Mouse (Mus musculus) liver (tissue): ENCODE data around the gene Lingo4.

Experiments used
- DNase-seq: peaks from one replicate; pipeline ENCODE4 v3.0.0-alpha.2; 2020; ENCODE audit warnings: mixed read lengths

Lingo4 gene

DNA sequence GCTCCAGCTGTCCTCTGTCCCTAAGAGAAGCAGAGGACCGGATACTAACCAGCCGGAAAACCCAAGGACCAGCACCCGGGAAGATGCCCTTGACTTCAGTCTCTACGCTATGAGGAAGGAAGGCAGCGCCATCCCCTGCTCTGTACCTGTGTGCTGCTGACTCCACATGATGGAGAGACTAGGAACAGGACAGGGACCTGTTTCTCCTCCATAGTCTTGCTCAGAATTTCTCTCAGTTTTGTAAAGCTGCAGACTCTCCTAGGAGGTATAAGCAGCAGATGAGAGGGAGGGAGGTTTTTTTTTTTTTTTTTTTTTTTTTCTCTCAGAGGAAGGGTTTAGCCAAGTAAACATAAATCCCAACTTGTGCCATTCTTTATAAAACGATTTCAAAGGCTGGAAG lies at the start of gene Lingo4:
TSS of gene Lingo4 (plus strand) at position 301 of the 400 bp plus-strand sequence.
- no peak for DNase-seq

DNA sequence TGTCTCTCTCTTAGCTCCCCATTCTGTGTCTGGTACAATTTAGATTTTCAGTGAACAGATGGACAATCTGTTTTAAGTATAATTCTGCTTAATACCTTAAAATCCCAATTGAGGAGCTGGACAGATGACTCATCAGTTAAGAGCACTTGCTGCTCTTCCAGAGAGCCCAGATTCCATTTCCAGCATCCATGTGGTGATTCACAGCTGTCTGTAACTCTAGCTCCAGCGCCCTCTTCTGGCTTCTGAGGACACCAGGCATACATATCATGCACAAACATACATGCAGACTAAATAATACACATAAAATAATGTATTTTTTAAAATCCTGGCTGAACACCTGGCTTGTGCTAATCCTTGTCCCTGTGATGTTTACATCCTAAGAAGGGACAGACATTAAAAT lies 37.5 kb upstream of the Lingo4 start:
- DNase-seq = no peak

DNA sequence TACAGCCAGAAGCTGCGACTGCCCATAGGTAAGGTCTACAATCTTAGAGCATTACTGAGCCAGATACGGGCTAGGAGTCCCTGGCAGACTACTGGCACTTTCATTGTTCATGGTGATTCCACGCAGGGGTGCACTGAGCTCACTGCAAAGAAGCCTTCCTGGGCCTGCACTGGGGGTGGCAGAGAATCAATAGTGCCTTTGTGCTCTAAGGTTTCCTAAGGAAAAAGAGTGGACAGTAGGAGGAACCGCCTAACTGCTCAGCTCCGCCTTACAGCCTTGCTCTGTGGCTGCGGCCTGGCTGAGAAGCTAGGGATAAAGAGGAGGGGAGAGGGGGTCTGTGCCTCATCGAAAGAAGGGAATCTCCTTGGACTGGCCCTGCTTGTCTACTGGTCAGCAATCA lies 36.2 kb upstream of the Lingo4 start, which contains the start of gene C2cd4d:
TSS of gene C2cd4d (plus strand) at position 301 of the 400 bp plus-strand sequence.
- DNase-seq = no peak

DNA sequence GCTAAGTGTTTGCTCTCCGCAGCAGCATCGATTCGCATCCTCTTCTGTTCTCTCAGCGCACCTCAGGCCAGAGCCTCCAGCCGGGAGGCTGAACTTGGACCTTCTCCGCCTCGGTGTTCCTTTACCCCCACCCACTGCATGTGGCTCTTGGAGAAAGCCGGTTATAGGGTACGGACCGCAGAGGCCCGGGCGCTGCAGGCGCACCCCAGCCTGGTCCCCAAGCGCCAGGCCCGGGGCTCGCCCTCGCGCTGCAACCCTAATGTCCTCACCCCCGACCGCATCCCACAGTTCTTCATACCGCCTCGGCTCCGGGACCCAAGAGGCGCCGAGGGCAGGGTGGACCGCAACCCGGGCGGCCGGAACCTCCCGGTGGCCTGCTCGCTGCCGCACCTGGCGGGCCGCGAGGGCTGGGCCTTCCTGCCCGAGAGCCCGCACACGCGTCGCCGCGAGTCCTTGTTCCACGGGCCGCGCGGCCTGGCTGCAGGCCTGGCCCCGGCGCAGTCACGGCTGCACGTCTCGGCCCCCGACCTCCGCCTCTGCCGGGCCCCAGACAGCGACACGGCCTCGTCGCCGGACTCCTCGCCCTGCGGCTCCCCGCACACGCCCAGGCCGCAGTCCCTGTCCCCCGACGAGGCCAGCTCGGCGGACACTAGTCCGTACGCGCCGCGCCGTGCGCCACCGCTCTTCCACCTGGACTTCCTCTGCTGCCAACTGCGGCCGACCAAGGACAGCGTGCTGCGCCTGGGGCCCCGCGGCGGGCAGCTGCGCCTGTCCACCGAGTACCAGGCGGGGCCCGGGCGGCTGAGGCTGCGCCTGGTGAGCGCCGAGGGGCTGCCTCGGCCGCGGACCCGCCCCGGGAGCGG lies 34.8 kb upstream of the Lingo4 start:
- DNase-seq = no peak

DNA sequence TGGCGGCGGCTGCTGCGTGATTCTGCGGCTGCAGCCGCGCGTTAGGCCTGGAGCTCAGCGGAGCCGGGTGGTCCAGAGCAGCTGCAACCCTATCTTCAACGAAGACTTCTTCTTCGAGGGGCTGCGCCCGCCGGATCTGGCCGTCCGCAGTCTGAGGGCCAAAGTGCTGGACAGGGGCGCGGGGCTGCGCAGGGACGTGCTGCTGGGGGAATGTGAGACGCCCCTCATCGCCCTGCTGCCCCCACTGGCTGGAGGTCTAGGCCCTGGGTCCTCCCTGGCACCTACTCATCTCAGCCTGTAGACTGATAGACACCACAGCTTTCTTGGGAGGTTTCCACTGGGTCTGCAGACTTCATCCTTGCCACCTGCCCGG lies 34.2 kb upstream of the Lingo4 start:
- no peak for DNase-seq

DNA sequence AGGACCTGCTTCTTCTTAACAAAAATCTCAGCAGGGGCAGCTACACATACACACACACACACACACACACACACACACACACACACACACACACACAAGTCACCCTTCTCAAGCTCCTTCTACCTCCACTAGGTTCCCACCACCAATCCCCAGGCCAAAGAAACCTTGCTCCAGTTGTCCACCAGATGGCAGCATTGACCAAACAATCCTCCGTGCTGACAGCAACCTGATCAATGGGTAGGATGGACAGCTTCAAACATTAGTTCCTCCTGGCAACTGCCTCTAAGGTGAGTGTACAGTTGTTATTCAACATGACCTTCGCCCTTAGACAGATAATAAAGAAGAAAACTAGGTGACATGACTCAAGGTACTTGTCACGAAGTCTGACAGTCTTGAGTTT lies 31.6 kb upstream of the Lingo4 start:
- DNase-seq = peak; percentile 59

DNA sequence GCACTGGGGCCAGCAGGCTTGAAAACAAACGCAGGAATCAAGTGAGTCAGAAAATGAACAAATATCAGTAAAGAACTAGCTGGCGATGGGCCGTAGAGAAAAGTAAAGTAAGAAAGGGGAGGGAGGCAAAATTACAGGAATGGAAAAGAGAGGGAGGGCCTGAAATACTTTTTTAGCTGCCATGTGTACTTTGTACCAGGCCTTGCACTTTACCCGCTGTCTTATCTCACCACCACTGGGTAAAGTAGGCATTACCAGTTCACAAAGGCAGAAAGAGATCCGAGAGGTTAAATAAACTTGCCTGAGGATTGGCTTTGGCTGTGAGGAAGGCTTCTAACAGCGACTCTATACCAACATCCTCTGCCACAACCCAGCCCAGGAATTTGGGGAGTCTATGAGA lies 30.8 kb upstream of the Lingo4 start:
- DNase-seq = no peak

DNA sequence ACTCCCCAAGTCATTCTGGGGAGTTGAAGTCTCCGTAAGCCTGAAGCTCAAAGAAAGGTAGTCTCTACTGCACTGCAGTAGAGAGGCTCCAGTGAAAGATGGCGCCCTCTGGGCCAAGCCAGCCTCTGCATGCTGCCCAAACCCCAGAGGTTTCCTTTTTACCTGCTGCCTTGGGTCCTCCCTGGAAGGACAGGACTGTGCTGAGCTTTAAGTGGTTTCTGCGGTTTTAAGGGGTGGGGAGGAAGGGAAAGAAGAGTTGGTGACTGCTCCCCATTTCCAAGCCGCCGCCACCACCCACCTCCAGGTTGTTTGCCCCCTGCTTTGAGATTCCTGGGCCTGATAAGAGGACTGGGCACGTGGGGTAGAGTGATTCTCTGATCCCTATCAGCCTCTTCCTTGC lies 29.7 kb upstream of the Lingo4 start:
- DNase-seq = no peak

DNA sequence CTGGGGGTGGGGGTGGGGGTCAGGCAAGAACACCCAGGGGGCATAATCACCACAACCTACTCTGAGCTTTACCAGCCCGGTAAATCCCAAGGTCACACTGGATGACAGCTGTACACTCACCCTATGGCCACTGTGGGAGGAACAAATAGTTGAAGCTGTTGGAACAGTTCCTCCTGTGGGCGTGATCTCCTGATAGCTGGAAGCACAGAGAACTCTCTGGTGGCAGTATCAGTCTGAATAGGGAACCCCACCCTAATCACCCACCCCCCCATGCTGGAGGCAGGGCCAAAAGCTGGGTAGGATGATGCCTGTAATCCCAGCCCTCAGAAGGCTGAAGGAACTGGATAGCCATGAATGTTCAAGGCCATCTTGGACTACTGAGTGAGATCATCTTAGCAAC lies 28.6 kb upstream of the Lingo4 start:
- DNase-seq = no peak

DNA sequence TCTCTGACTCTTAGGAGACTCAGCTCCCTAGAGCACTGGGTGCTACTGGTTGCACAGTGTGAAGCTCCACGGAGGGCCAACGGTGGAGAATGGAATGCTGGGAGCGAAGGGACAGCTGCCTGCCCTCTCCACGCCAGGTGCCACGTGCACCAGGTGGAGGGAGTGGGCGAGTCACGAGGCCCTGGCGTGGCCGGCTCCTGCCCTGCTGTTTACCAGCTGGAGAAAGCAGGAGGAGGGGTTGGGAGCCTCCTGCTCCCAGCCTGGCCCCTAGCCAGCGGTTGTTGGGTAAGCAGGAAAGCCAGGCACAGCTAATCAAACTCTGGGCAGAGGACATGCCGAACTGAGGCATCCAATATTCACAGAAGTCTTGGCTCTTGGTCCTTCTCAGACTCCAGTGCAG lies 26.7 kb upstream of the Lingo4 start:
- peak; percentile 64 for DNase-seq

DNA sequence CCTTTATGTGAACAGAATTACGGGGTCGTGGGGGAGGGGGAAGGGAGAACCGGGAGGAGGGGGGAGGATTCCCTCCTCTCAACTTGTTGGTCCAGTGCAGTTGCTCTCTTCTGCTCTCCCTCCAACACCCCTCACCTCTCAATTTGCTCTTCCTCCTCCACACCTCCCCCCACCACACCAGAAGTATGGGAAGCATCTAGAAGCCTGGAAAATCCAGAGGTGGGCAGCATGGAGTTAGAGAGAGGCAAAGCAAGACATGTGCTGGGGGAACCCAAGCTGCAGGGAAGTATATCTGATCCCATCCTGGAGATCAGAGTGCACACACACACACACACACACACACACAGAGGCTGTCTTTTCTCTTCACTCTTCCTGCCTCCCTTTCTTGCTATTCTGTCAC lies 26.3 kb upstream of the Lingo4 start:
- DNase-seq = no peak

DNA sequence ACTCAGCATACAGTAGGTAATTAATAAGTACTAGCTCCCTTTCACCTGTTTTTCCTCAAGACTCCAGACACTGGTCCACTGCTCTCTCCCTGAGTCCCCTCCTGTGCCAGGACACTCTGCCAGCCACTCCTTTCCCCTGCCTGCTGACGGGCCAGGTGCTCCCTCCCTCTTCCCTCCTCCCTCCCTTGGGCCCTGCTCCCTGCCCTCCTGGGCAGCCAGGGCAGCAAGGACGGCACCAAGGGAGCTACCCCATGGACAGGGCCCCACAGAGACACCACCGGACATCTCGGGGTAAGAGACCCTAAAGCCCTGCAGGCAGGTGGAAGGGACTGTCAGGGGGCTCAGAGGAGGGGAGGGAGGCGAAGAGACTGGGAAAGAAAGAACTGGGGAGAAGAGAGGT lies 25.7 kb upstream of the Lingo4 start, which contains the start of gene Rorc:
TSS of gene Rorc (plus strand) at position 154 of the 400 bp plus-strand sequence.
- DNase-seq = no peak

DNA sequence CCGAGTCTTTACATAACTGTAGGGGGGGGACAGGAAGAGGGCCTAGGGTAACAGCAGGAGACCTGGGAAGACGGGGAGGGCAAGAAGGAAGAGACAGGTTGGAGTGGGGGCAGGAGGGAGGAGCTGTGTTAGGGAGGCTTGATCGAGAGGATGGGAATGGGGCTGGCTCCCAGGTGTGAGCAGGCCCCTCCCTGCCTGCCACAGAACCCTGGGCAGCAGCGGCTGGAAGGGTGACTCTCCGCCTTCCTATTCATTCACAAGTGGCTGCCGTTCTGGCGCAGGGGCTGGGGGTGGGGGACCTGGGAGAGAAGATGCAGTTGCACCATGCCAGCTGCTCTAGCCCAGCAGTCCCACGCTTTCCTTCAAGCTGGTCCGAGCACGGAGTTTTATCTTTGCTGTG lies 25.2 kb upstream of the Lingo4 start:
- DNase-seq = no peak

DNA sequence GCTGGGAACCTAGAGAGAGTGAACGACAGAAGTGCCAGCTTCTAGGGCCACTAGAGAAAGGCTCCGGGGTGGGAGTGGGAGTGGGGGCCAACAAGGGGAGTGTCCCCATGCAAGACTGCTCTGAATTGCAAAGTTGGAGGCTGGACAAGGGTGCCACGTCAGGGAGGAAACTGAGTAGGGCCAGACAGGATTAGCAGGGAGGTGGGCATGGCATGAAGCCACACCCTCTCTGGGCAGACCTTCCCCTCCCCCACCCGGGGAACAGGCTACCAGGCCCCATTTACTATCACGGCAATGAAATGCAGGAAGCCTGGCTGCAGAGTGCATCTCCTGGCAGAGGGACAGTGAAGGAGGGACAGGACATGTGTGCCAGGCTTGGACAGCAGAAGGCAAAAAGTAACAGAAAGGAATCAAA lies 24.7 kb upstream of the Lingo4 start:
- DNase-seq = peak; percentile 29

DNA sequence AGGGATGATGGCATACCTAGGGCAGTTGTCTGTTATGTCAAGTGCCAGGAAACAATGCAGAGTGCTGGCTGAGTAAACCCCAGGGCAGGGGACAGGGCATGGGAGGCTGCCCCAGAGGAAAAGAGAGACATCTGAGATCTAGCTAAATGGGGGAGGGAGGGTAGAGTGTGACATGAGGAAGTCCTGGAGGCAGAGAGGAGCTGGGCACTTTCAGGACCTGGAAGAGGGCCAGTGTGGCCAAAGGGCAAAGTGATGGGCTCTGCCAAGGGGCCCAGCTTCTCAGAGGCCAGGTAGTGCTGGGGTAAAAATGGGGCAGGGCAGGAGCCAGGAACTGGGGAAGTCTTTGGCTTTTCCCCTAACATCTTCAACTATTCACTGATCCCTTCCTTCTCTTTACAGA lies 23.7 kb upstream of the Lingo4 start:
- DNase-seq = no peak

DNA sequence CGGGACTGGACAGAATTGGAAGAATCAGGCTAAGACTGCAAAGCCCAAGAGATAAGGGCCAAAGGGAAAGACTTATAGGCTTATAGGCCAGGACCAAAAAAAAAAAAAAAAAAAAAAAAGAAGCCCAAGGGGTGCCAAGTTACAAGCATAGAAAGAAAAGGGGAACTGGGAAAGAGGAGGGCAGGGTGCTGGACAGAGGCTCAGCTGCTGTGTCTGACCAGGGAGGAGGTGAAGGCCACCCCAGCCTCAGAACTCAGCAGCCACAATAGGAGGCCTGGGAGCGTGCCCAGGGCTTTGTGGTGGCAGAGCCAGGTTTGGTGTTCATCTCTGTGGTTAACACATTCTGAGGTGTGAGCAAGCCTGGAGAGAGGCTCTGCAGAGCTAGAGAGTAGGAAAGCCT lies 23.2 kb upstream of the Lingo4 start:
- DNase-seq = no peak

DNA sequence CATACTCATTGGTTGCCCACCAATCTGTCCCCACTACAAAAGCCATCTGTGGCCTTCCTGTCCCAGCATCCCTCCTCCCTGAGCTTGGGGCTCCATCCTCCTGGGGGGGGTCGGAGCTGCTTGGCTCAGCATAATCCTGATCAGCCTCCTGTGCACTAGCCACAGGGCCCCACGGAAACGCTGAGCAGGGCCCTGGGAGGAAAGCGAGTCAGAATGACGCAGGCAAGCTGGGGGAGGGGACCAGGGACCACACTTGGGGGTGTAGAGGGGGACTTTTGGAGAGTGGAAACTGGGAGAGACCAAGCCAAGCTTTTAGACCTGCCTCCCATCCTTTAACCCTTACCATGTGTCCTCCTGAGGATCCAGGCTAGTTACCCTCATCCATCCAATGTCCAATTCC lies 22.5 kb upstream of the Lingo4 start:
- DNase-seq = no peak

DNA sequence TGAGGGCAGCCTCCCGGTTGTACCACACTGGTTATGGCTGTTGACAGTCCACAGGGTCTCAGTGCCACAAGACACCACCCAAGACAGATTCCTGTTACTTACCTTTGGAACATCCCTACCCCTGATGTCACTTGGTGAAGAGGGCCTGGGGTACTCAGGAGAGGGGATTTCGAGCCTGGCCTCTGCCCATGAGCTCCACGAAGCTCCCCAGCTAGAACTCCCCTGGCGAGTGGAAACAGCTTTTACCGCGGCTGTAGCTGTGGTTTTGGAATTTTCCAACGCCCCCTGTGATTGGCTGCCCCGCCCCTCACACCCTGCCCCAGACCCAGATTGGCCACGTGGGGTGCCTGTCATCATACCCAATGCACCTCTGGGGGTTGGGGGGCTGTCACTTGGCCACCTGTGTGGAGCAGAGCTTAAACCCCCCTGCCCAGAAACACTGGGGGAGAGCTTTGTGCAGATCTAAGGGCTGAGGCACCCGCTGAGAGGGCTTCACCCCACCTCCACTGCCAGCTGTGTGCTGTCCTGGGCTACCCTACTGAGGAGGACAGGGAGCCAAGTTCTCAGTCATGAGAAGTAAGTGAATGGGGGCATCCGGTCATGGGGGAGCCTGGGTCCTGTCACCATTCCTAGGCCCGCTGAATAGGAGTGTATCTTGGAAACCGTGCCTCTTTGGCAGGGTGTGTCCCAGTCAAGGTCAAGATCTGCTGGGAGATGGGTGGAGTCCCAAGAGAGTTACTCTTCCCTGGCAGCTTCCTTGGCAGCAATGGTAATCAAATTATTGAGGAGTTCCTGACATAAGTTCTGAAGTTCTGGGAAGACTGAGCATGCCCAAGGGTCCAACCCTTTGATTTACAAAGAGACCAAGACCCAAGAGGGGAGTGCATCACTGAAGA lies 21.0 kb upstream of the Lingo4 start:
- no peak for DNase-seq

DNA sequence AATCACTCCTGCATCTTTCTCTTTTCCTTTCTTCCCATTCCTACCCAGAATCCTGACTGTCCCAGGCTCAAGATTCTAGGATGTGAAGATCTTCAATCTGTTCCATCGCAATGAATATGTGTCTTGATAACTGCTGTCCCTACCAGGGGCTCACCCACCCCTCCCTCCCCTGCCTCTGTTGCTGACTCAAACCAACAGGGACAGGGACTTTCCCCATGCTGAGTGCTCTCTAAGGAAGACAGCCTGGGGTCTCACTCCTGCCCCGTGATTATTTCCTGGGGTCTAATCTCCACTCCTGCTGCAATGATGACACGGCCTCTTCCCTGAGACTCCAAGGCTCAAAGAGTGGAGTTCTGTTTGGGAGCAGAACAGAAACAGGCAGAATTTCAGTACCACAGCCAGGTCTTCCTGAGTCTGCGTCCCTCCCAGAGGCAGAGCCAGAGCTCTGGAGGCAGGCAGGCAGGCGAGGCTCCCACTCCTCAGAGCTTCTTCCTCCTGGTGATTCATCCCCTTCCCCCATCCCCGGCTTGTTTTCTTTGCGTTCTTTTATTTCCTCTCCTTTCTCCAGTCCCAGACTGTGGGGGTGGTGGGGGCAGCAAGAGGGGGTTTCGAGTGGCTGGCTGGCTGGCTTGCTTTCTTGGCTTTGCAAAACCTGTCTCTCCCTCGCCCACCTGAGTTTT lies 18.3 kb upstream of the Lingo4 start:
- DNase-seq = no peak

DNA sequence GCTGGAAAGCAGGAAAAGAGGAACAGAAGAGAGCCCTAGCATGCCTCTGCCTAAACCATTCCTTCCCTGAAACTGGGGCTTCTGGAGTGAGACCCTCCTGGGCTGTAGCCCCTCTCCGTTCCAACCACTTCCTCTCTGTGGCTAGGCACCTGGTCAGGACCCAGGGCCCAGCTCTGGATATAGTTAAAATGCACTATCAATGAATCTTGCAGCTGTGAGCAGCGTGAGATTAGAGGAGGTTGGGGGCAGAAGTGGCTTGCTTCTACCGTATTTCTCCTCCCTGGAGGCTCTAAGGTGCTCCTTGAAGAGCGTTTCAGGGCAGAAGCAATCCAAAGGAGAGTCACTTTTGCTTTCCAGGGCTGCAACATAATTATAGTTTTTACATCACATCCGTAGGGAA lies 16.0 kb upstream of the Lingo4 start:
- DNase-seq = no peak

DNA sequence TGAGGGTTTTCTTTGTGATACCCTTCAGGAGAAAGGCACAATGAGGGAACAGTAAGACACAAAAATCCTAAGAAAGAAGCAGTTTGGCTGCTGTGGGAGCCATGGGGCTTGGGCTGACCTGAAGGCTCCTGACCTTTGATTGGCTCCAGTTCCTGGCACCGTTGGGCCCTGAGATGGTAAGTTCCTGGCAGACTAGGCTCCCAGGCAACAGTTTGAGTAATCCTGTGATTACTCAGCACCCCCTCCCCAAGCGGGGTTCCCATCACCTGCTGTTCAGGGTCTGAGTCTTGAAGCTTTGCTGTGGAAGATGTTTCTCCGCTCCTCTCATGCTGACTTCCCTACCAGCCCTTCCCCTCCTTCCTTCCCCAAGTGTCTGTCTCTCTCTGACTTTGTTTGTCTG lies 14.8 kb upstream of the Lingo4 start:
- DNase-seq = no peak

DNA sequence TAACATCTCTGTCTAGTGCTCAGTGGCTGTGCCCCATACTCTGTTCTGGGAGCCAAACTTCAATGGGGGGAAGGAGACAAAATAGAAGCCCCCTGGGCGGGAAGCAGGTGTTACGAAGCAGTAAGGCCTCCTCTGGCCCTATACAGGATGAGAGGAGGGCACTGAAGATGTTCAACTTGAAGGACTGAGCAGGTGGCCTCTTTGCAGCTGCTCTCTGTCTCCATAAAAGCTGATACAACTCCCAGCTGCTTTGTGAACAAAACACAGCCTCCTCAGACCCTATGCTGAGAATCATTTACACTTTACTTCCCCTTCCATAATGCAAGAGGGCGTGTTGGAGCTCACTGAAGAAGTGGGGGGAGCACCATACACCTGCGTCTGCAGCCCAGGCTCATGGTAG lies 11.6 kb upstream of the Lingo4 start:
- DNase-seq = no peak

DNA sequence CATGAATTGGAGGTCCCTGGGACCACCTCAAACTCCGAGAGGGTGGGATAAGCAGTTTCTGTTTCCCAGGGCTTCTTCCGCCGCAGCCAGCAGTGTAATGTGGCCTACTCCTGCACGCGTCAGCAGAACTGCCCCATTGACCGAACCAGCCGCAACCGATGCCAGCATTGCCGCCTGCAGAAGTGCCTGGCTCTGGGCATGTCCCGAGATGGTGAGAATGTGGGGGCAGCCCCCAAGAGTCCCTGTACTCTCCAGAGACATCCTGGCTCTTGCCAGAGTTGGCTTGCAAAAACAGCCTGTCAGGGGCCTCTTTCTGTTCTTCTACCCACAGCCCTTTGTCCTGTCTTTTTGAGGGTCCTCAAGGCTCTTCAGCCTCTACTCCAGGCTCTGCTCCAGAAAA lies 10.9 kb upstream of the Lingo4 start:
- DNase-seq = no peak
